Mouse (Mus musculus) lung, postnatal 0 days (tissue): ENCODE measurements around the gene Zbtb25.

Experiments
- CTCF ChIP-seq: IDR thresholded peaks from 2 replicates; pipeline ENCODE4 v1.5.1; 2016; ENCODE audit warnings: antibody characterized with exemption, mild to moderate bottlenecking
- EP300 ChIP-seq: IDR thresholded peaks from 2 replicates; pipeline ENCODE4 v1.6.1; 2016; ENCODE audit warnings: antibody characterized with exemption, mild to moderate bottlenecking, control low read depth

GRCm38 (mm10) chr12:76409166-76409565 lies 39.8 kb upstream of the Zbtb25 start:
- TF ChIP-seq CTCF = no peak
- TF ChIP-seq EP300 = no peak
